Mouse (Mus musculus) c-Kit-positive CD71-negative TER-119-negative erythroid progenitor cells, embryonic 14.5 days (primary cell): Measurements from ENCODE around the gene Rab3b.
"Not testable (repeated sequence)": the region's sequence is repeated elsewhere in the genome, so short reads cannot be mapped to it uniquely, and the experiment has no call there.

Experiments
- DNase-seq: peaks from one replicate; pipeline ENCODE4 v3.0.0-alpha.2; 2013; ENCODE audit warnings: low read depth

The Rab3b gene

DNA sequence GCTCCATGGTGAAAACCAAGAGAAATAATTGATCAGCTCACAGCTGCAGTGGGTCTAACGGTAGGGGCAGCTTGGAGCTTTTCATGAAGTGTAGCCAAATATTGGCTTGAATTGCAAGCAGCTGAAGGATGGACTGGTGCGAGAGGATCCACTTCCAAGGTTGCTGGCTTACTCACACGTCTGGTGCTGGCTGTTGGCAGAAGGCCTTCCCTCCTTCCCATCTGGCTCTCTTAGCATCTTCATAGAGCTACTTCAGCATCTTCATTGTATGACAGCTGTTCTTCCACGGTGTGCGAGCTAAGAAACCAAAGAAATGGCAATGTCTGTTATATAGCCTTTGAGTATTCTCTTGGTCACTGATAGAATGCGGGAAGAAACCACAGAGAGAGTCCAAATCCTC, 12.0 kb downstream of the Rab3b start:
- DNase-seq, result no peak

DNA sequence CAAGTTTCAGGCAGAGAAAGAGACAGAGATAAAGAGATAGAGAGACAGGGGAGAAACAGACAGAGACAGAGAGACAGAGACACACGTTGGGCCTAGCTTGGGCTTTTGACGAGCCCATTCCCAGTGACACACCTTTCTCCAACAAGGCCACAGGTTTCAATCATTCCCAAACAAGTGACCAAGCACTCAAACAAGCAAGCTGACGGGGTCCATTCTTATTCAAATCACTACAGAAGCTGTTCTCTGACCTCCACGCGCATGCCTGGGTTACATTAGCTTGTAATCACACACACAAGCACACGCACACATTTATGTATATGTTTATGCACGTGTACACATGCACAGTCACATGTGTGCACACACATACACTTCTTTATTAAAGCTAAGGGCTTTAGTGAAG, 21.6 kb downstream of the Rab3b start:
- no peak for DNase-seq

DNA sequence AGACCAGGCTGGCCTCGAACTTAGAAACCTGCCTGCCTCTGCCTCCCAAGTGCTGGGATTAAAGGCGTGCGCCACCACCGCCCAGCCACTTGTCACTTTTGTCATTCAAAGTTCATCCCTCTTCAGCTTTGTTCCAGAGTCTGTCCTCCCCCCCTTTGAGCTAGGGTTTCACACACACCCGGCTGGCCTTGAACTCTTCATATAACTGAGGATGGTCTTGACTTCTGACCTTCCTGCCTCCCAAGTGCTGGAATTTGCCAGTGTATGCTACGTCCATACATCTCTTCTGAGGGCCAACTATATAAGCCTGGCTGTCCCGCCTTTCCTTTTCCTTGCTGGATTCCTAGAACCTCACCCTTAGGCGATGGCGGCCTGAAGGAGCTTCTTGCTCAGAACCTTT, 24.0 kb downstream of the Rab3b start:
- DNase-seq, result no peak

DNA sequence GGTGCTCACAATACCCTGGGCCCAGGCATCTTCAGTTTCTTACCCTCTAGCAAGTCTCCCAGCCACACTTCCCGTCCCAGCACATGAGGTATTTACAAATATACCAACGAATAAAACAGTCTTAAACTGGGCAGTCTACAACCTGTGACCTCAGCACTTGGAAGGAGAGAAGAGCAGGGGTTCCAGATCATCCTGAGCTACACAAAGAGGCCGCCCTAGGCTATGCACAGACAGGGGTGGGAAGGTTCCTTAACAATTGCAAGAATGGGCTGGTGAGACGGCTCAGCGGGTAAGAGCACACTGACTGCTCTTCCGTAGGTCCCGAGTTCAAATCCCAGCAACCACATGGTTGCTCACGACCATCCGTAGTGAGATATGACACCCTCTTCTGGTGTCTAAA, 24.5 kb downstream of the Rab3b start:
- DNase-seq, result no peak

DNA sequence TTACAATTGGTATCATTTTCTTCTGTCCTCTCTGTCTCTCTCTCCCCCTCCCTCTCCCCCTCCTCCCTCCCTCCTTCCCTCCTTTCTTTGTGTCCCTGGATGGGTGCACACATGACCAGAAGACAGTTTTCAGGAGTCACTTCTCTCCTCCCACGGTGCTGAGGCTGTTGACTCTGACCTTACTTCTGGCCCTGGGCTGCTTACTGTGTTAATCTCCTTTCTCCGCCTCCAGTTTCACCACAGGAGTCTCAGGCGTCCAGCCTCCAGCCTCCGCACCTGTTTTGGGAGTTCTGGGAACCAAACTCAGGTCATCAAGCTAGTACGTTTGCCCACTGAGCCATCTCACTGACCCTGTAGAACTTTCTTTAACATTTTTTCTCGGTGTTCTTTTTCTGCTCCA, 25.2 kb downstream of the Rab3b start:
- no peak for DNase-seq

DNA sequence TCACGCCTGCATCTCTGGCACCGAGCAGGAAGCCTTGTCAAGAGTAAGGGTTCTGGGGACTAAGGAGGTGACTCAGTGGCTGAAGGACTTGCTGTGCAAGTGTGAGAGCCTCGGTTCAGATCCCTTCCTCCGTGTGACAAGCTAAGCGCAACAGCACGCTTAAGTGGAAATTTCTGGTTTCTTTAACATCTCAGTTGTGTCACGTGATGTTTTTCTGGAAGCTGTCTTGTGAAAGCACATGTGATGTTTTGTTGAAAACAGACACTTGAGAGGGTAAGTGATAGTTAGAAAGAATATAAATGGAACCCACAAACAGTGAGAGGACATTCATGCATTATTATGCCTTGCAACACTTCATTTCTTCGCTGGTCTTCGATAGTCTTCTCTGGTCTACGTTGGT, 25.9 kb downstream of the Rab3b start:
- no peak for DNase-seq

DNA sequence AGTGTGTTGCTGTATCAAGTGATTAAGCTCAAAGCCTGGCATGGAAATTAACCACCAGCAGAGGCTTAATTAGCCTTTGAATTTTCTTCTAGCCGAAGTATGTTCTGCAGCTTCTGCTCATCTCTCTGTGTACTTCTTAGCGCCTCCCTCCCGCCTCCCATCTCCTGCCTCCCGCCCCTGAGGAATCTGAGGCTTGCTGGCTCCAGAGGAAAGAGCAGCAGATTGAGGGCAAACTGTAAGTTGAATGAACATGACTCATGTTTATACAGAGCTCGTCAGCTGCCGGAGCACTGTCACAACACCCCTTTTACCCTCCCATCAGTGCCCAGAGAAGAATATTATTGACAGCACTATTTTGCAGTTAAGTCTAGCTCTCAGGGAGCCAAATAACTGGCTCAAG, 27.0 kb downstream of the Rab3b start:
- DNase-seq, result no peak

DNA sequence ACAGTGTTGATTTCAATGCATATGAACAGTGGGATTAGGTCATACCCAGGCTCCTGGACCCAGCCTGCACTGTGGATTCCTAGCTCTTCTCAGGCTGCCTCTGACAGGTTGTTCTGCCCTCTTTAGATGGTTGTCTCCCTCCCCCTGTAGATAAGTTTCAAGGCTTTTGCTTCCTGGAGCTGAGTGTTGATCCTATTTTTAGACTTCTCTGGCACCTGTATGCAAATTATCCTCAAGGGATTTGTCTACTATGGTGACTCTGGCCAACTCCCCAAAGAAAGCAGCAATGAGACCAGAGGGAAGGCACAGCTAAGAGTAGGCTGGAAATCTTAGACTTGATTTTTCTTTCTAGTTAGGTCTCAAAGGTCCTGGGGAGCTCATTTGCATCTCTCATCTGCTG, 28.6 kb downstream of the Rab3b start:
- DNase-seq, result no peak

DNA sequence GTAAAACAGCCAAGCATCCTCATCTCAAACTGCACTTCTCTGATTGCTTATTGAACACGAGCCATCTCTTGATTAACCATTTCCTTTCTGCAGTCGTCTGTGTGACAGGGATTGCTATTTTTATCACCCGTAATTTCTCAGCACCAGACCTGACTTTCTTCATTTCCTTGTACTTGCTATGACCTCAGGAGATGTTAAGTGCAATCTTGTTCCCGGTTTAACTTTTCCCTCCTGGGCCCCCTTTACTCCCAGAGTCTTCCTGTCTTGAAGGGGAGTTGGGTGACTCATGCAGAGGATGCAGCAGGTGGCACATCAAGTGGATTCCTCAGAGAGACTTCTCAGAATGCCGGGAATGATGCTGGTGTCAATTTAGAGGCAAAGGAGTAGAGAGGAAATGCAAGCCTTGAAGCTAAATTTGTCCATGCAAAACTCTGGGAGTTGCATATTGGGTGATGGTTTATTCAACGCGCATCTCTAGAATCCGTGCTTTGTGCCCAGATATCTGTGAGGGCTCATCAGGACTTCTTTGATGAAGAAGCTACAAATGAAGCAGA, 31.1 kb downstream of the Rab3b start:
- no peak for DNase-seq

DNA sequence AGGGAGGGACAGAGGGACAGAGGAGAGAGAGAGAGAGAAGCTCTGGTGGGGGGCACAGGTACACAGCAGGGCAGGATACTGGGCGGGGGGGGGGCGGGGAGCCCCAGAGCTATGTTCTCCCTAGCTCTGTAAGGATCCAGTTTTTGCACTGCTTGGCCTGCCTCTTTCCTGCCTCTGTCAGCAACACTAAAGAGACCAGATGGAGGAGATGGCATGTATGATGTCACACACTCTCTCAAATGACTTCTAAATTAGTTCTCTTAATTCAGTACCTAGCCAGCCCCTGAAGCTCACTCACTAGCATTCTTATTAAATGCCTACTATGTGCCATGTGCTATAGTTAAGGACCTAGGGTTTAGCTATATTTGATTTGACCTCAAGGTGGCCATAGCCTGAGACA, 33.0 kb downstream of the Rab3b start:
- DNase-seq, result no peak

DNA sequence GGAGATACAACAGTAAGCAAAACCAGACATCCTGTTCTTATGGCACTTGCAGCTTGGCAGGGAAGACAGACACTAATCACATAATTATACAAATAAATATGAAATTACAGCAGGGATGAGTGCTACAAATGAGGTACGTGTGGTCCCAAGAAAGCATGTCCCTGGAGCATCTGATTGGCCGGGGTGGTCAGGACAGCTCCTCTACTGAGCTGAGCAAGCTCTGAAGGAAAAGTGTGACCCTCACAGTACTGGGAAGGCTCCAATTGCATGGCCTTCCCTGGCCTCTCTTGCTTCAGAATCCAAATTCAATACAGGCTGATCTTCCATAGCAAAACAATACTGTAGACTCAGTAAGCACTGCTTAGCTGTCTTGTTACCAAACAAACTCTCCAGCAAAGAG, 34.3 kb downstream of the Rab3b start:
- no peak for DNase-seq

DNA sequence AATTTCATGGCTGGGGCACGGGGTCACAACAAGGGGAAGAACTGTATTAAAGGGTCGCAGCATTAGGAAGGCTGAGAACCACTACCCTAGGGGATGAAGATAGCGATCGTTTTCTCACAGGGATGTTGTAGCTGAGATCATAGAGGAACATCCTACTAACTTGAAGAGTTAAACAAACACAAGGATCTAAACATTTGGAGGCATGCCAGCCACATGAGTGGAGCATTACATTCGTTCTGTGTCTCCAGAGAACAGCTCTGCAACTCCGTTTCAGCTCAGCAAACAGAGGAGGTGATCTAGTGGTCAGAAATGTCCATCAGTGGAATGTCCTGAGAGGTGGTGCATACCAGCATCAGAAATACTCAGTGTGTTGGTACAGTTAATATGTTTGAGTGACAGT, 35.5 kb downstream of the Rab3b start:
- no peak for DNase-seq

DNA sequence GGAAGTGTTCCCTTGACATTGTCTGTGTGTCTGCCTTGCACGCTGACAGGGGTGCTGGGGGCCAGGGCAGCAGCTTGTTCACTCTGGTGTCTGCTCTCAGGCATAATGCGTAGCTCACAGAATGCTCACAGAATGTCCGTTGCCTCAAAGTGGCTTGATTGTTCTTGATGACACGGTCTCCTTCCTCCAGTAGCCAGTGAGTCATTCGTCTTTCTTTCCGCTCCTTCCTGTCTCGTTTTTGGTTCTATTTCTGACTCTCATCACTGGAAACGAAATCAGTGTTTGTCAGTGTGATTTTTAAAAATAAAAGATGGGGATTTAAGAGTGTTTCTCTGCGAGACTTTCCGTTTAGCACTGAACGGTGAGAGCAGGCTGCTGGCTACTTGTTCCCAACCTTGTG, 36.2 kb downstream of the Rab3b start:
- DNase-seq, result no peak

DNA sequence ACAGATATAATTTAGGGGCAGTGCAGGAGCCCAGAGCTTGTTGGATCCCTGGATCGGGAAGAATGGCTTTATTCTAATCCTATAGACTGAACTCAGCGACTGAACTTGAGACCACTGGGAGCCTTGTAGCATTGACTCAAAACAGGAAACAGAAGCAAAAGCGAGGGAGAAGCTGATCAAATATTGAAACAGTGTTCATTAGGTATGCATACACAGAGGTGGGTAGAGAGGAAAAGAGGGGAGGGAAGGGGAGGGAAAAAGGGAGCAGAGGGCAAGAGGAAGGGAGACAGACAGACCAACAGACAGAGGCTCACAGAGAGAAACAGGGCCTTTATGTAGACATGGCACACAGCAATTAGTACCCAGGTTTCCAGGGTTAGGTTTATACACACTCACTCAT, 38.8 kb downstream of the Rab3b start:
- no peak for DNase-seq

DNA sequence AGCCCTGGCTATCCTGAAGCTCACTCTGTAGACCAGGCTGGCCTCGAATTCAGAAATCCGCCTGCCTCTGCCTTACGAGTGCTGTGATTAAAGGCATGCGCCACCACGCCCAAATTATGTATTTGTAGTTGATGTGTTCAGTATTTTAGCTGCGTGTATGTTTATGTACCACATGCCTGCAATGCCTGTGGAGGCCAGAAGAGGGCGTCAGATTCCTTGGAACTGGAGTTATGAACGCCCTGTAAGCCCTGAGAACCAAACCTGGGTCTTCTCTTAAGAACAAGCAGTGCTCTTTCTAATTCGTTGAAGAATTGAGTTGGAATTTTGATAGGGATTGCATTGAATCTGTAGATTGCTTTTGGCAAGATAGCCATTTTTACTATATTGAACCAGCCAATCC, 49.1 kb downstream of the Rab3b start:
- DNase-seq, result not testable (repeated sequence)

DNA sequence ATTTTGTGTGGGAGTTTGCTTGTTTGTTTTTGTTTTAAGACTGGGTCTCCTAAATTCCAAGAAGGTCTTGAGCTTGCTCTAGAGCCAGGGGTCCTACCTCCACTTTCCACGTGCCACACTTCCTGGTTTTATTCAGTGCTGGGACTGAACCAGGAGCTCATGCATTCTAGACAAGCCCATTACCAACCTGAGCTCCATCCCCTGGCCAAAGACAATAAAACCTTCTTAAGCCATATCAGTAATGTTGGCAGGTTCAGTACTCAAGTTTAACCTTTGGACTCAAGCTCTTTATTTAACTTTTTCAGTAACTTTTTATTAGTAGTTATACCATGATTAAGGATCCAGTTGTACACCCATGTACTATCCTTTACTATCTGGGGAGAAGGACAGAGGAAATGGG, 54.3 kb downstream of the Rab3b start:
- DNase-seq, result no peak

DNA sequence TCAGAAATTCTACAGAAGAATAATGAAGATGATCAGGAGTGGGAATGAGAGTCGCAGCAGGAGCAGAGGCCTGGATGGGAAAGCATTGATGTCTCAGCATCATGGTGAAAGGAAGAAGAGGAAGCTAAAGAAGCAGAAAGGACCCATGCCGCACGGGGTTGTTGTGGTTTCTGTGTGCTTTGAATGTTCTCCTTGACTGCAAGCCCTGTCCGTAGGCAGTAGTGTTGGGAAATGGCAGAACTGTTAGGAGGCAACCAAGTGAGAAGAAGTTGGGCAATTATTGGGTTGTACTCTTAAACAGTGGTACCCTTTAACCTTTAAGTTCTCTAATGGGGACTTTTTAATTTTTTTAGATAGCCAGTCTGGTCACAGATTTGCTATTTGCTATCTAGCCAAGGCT, 56.0 kb downstream of the Rab3b start:
- DNase-seq, result no peak

DNA sequence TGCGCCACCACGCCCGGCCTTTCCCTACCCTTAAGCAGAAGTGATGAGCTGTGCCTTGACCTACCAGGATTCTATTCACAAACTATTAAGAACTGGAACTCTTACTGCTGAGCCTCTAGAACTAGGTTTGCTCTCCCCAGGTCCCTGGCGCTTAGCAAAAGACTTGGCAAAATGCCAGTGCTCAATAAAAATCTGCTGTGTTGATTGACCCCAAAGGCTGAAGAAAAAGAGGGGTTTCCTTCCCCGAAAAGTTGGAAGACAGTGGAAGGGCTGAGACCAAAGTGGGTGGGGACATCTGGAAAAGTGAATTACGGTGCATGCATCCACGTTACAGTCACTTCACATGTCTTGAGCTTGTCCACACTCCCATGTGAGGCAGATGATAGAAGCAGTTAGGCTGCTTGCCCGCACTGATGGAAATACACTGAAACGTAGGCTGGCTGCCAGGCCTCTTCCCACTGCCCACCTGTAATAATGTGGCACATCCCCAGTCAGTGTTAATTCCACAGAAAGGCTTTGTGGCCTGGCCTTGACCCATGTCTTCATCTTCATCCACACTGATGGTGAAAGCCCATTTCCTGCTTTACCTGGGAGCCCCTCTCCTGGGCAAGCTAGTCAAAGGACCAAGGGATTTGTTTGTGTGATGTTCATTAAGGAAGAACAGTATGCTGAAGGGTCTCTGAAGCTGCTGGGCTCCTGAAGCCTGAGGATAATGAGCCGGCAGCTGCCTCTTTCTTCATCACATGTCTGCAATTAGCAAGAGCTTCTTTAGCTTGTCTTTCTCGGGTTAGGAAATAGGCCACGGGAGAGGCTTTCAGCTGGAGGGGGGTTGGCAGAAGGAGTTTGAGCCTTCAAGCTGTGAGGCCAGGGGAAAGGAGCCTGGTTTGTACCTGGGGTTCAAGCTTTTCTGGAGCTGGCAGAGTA, 59.2 kb downstream of the Rab3b start:
- no peak for DNase-seq

DNA sequence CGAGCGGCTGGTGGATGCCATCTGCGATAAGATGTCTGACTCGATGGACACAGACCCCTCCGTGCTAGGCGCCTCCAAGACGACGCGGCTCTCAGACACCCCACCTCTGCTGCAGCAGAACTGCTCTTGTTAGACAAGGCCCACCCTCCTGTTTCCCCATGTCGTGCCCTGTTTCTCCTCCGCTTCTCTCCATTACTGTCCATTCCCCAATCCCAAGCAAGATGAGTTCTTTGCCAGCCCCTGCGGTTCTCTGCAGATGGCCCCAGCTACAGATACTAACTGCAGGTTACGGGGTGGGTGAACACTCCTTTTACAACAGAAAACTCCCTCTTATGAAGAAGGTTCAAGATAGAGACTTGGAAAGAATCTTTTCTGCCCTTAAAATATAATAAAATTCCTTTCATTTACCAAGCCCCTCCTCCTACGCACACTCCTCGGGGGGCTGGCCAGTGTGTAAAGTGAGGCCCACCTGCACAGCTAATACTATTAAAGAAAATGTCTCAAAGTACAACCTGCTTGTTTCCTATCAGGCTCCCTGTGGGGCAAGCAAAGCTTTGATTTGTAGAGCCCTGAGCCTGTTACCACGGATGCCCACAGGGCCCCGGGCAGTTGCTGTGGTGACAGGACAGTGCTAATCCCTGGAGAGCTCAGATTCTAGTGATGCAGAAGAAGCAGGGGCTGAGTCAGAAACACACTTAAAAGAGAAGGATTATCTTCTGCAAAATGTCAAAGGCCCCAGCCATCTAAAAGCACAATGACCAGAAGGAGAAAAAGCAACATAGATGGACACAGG, 62.0 kb downstream of the Rab3b start:
- no peak for DNase-seq

DNA sequence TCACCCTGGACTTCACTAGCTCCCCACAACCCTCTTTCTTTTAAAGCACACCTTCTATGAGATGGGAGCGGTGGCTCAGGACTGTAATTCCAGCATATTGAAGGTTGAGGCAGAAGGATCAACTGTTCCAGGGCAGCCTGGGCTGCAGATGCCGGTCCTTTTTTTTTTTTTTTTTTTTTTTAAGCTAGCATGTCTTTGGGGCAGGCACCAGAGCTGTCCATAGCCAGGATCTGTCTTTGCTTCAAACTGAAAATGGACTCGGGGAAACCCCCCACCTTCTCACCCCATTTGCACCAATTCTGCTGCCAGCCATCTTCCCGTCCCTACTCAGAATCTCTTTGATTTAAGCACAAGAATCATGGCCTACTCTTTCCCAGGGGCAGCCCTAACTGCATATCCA, 63.3 kb downstream of the Rab3b start:
- no peak for DNase-seq

DNA sequence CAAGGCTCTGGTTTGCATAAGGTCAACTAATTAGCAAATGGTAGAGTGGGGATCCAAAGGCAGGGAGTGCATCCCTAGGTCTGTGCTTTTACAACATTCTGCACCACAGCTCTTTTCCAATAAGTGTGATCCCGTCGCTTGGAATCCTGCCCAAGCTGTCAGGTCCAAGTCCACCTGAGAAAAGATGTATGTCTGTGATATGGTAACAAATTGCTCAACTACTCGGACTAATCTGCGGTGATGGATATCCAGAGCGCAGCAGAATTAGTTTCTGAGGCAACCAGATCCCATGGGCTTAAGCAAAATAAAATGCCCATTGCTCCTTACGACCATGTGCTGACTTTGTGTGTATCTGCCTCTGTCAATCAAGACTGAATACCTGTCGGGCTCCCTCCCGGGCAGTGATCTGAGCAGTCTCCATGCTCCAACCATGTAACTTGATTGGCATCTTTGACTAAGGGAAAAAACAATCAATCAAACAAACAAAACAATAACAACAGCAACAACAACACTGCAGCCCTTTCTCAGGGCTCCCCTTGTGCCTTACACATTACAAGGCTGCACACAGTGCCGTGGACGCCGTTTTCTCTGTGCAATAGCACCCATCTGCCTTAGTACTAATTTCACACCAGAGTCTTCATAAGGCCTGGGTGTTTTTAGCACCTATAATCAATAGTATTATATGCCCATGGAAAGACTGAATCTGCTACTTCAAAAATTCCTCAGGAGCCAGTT, 64.3 kb downstream of the Rab3b start:
- DNase-seq, result no peak

DNA sequence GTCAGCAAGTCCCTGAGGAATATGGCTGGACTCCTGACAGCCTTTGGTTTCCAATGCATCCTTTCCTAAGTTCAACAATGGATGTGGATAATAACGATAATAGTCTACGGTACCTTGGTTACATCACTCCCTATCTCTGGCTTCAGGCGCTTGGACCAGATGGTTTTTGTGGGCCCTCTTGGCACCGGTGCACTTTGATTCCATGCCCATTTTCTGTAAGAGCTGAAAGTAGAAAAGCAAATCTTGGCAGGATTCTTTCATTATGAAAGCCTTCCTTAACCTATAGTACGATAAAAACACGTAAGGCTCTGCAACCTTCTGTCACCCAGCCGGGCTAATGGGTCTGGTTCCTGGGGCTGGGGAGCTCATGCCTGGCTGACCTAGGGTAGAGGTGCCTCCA, 70.3 kb downstream of the Rab3b start:
- no peak for DNase-seq
